16 mouse cellular contexts compared by ENCODE assay signal in genomic region chr5:31754634-31755033, GRCm38 (mm10).
"Had no signal": no experiment of that assay in that cellular context is flagged by ENCODE, and none has a peak within 500 bp of the region (broad histone marks: within the 10 kb centered on the region; RNA-seq: fewer than 3 reads in every experiment).

No protein-coding gene starts in this region.

- H3K4me2 ChIP-seq: kidney, embryonic 15.5 days; liver, embryonic 13.5 days; midbrain, embryonic 11.5 days; neural tube, embryonic 13.5 days had no signal

- H3K4me3 ChIP-seq: kidney, embryonic 15.5 days; left cerebral cortex, adult 2 months; liver, embryonic 13.5 days; neural tube, embryonic 13.5 days had no signal

- H3K9ac ChIP-seq: kidney, embryonic 15.5 days; liver, embryonic 13.5 days; neural tube, embryonic 13.5 days had no signal

- H3K27ac ChIP-seq: kidney, embryonic 15.5 days; left cerebral cortex, adult 2 months; liver, embryonic 13.5 days; neural tube, embryonic 13.5 days had no signal

- H3K9me3 ChIP-seq: kidney, embryonic 15.5 days; liver, embryonic 13.5 days; neural tube, embryonic 13.5 days had no signal

- H3K27me3 ChIP-seq: kidney, embryonic 15.5 days; liver, embryonic 13.5 days; neural tube, embryonic 13.5 days had no signal

- DNase-seq: kidney, postnatal 10 days; kidney, postnatal 4 days; layer of hippocampus, adult 9-11 months; layer of hippocampus, postnatal 36 days; liver, embryonic 13.5 days; lung, postnatal 14 days; midbrain, embryonic 14.5 days; retina, postnatal 1 day; right cerebral cortex, postnatal 25 days; spleen, adult 18-20 months; thymus, adult 18-20 months; thymus, postnatal 36 days had no signal

- H3K4me1 ChIP-seq: kidney, embryonic 15.5 days; liver, embryonic 13.5 days had no signal

- H3K36me3 ChIP-seq: kidney, embryonic 15.5 days; liver, embryonic 13.5 days; neural tube, embryonic 13.5 days had no signal
